Mouse (Mus musculus) heart, embryonic 11.5 days (tissue): ENCODE data around the gene Kctd4. TPM values are rescaled to one million over a fixed set of nuclear protein-coding genes. Genes with fewer than 3 reads are reported as not detected.

Source experiments
- ATAC-seq: fragments of 200-750 bp; cut with Nextera tagmentation; replicated peaks from 2 replicates; pipeline ENCODE4 v1.8.0; 2017; ENCODE audit warnings: moderate library complexity; ENCODE audit not compliant: insufficient number of reproducible peaks, low FRiP score, low TSS enrichment
- H3K27ac ChIP-seq: fragments of 300-500 bp; sonication (generic); 2 replicates; pipeline ENCODE4 v1.5.1; 2014; ENCODE audit warnings: mild to moderate bottlenecking, low read depth, low read length
- H3K27me3 ChIP-seq: fragments of 300-500 bp; sonication (generic); 2 replicates; pipeline ENCODE4 v1.6.1; 2014; ENCODE audit warnings: mild to moderate bottlenecking, low read length, mixed read lengths; ENCODE audit not compliant: control insufficient read depth, insufficient read depth
- H3K36me3 ChIP-seq: fragments of 300-500 bp; sonication (generic); 2 replicates; pipeline ENCODE4 v1.6.1; 2014; ENCODE audit warnings: mild to moderate bottlenecking, low read length, moderate library complexity, mixed read lengths; ENCODE audit not compliant: control insufficient read depth, insufficient read depth
- H3K4me1 ChIP-seq: fragments of 300-500 bp; sonication (generic); 2 replicates; pipeline ENCODE4 v1.6.1; 2014; ENCODE audit warnings: low read length; ENCODE audit not compliant: control insufficient read depth, insufficient read depth
- H3K4me2 ChIP-seq: fragments of 300-500 bp; sonication (generic); 2 replicates; pipeline ENCODE4 v1.6.1; 2014; ENCODE audit warnings: mild to moderate bottlenecking, moderate library complexity
- H3K4me3 ChIP-seq: fragments of 300-500 bp; sonication (generic); 2 replicates; pipeline ENCODE4 v1.5.1; 2014; ENCODE audit warnings: low read depth, low read length
- H3K9ac ChIP-seq: fragments of 300-500 bp; sonication (generic); 2 replicates; pipeline ENCODE4 v1.6.1; 2014; ENCODE audit warnings: mild to moderate bottlenecking, low read depth, low read length, moderate library complexity
- H3K9me3 ChIP-seq: fragments of 300-500 bp; sonication (generic); replicated peaks from 2 replicates; pipeline ENCODE4 v1.6.1; 2016; ENCODE audit warnings: low read length; ENCODE audit not compliant: control insufficient read depth
- WGBS: fragments of 180-500 bp; shearing (Covaris S2); extraction: QIAGEN DNeasy Blood & Tissue Kit; methylation state at CpG from one replicate; pipeline ENCODE4 v1.1.7; 2014; ENCODE audit not compliant: insufficient replicate concordance; 5-methylcytosine and 5-hydroxymethylcytosine counted together
- polyA plus RNA-seq: library from polyadenylated mRNA; unstranded; fragments of >200 nt; fragmentation: Nextera tagmentation; extraction: Ambion mirVana; gene quantifications from 2 replicates; pipeline ENCODE4 v1.2.1, GENCODE M21; 2014

The Kctd4 gene
- polyA plus RNA-seq, 1 experiment from 2014 or later: 0.50 TPM

GRCm38 (mm10) chr14:76001781-76002180 is 47.0 kb downstream of the Kctd4 start:
- ATAC-seq: no peak
- Histone ChIP-seq H3K4me2 (no peak overlapping the region), H3K9ac (no peak overlapping the region), H3K36me3 (no peaks in the 10 kb centered on the region), H3K9me3 (no peaks in the 10 kb centered on the region), H3K27me3 (no peaks in the 10 kb centered on the region), H3K4me1 (no peaks in the 10 kb centered on the region), H3K27ac (no peak overlapping the region), H3K4me3 (no peak overlapping the region)
- WGBS: 75% methylated on average over 4 of the region's 4 CpGs

GRCm38 (mm10) chr14:76005011-76005410 is 50.2 kb downstream of the Kctd4 start:
- H3K27me3 ChIP-seq: no peaks in the 10 kb centered on the region
- H3K4me3 ChIP-seq: no peak overlapping the region
- no peak for ATAC-seq
- no peaks in the 10 kb centered on the region for H3K36me3 ChIP-seq
- no peak overlapping the region for H3K9ac ChIP-seq
- 91% methylated on average over 4 of the region's 4 CpGs for WGBS
- H3K9me3 ChIP-seq: no peaks in the 10 kb centered on the region
- H3K27ac ChIP-seq: no peak overlapping the region
- H3K4me2 ChIP-seq: no peak overlapping the region
- peaks cover 5% of the 10 kb centered on the region; the same call in 1 of the 2 replicates for H3K4me1 ChIP-seq

GRCm38 (mm10) chr14:76008174-76008573 is 53.4 kb downstream of the Kctd4 start:
- no peak overlapping the region for H3K27ac ChIP-seq
- 79% methylated on average over 1 of the region's 1 CpGs for WGBS
- H3K9me3 ChIP-seq: no peaks in the 10 kb centered on the region
- no peaks in the 10 kb centered on the region for H3K36me3 ChIP-seq
- H3K27me3 ChIP-seq: no peaks in the 10 kb centered on the region
- no peak overlapping the region for H3K4me3 ChIP-seq
- ATAC-seq: no peak
- H3K4me1 ChIP-seq: peaks cover 5% of the 10 kb centered on the region; the same call in 1 of the 2 replicates
- H3K4me2 ChIP-seq: no peak overlapping the region
- no peak overlapping the region for H3K9ac ChIP-seq

GRCm38 (mm10) chr14:76009185-76009584 is 54.4 kb downstream of the Kctd4 start:
- no peaks in the 10 kb centered on the region for H3K9me3 ChIP-seq
- peak overlapping the region; percentile 88; the same call in 1 of the 2 replicates for H3K9ac ChIP-seq
- H3K27me3 ChIP-seq: no peaks in the 10 kb centered on the region
- H3K4me1 ChIP-seq: peaks cover 5% of the 10 kb centered on the region; the same call in 1 of the 2 replicates
- H3K4me3 ChIP-seq: peak overlapping the region; percentile 90; the same call in 1 of the 2 replicates
- H3K27ac ChIP-seq: no peak overlapping the region
- 79% methylated on average over 5 of the region's 5 CpGs for WGBS
- H3K4me2 ChIP-seq: peak overlapping the region; percentile 76
- ATAC-seq: no peak
- no peaks in the 10 kb centered on the region for H3K36me3 ChIP-seq

GRCm38 (mm10) chr14:76010102-76011061 is 55.6 kb downstream of the Kctd4 start, which contains the start of gene Gtf2f2:
Gtf2f2 (minus strand) TSS chr14:76010865.
- peaks cover 5% of the 10 kb centered on the region; the same call in 1 of the 2 replicates for H3K4me1 ChIP-seq
- peak; percentile 86 for ATAC-seq
- H3K9me3 ChIP-seq: no peaks in the 10 kb centered on the region
- H3K4me3 ChIP-seq: peak within 1 kb of the TSS; percentile 90
- no peaks in the 10 kb centered on the region for H3K36me3 ChIP-seq
- peak within 1 kb of the TSS; percentile 88 for H3K9ac ChIP-seq
- peak within 1 kb of the TSS; percentile 76 for H3K4me2 ChIP-seq
- WGBS: under 1% methylated on average over 67 of the region's 67 CpGs
- peak within 1 kb of the TSS; percentile 85 for H3K27ac ChIP-seq
- H3K27me3 ChIP-seq: no peaks in the 10 kb centered on the region

- Histone ChIP-seq H3K27ac (no peak overlapping the region), H3K27me3 (no peaks in the 10 kb centered on the region), H3K9ac (no peak overlapping the region), H3K4me1 (peaks cover 5% of the 10 kb centered on the region; the same call in 1 of the 2 replicates), H3K36me3 (no peaks in the 10 kb centered on the region), H3K4me3 (peak overlapping the region; percentile 90), H3K4me2 (peak overlapping the region; percentile 76), H3K9me3 (no peaks in the 10 kb centered on the region)
- WGBS: 36% methylated on average over 7 of the region's 7 CpGs
- ATAC-seq: 0 out of 2 replicates have a peak, but pooled peaks have one; percentile 14
Observed at GRCm38 (mm10) chr14:76011062-76011457, 56.3 kb downstream of the Kctd4 start.

GRCm38 (mm10) chr14:76014331-76014730 is 59.5 kb downstream of the Kctd4 start:
- H3K27me3 ChIP-seq: no peaks in the 10 kb centered on the region
- H3K36me3 ChIP-seq: no peaks in the 10 kb centered on the region
- H3K4me1 ChIP-seq: peaks cover 1% of the 10 kb centered on the region; the same call in 1 of the 2 replicates
- H3K4me2 ChIP-seq: no peak overlapping the region
- H3K9me3 ChIP-seq: no peaks in the 10 kb centered on the region
- no peak overlapping the region for H3K4me3 ChIP-seq
- ATAC-seq: no peak
- H3K9ac ChIP-seq: no peak overlapping the region
- 45% methylated on average over 2 of the region's 2 CpGs for WGBS
- H3K27ac ChIP-seq: no peak overlapping the region
